Mouse (Mus musculus): ENCODE measurements around the gene Inf2.

GRCm38 (mm10) chr12:112549287-112549686 is 39.3 kb upstream of the Inf2 start:
- TF ChIP-seq POLR2A (IDR thresholded peaks at IDR 0.05; ENCODE audit: borderline replicate concordance, low read depth, low read length), result no peak
- no peak for TF ChIP-seq CTCF (IDR thresholded peaks at IDR 0.05; ENCODE audit: low read depth, low read length)
